Mouse (Mus musculus): ENCODE results near the gene Hectd1. TPM values are rescaled to one million over a fixed set of nuclear protein-coding genes. Genes with fewer than 3 reads are reported as not detected.

Hectd1 gene
- 41.6 TPM for polyA plus RNA-seq (2014; fragmentation: Illumina TruSeq; extraction: RNeasy Lipid Tissue Mini Kit (QIAGEN cat#74804); ENCODE audit: low read depth, low replicate concordance)

GRCm38 (mm10) chr12:51829290-51830076, at the start of gene Hectd1:
Gene Hectd1, minus strand, starts transcription at chr12:51829536.

Other genes with a start within 250 kb of the Hectd1 start
- gene Coch, start 236.2 kb downstream of the Hectd1 start, polyA plus RNA-seq (2014; fragmentation: Illumina TruSeq; extraction: RNeasy Lipid Tissue Mini Kit (QIAGEN cat#74804); ENCODE audit: low read depth, low replicate concordance), result 0.69 TPM
- gene Ap4s1, start 138.5 kb downstream of the Hectd1 start, polyA plus RNA-seq (2014; fragmentation: Illumina TruSeq; extraction: RNeasy Lipid Tissue Mini Kit (QIAGEN cat#74804); ENCODE audit: low read depth, low replicate concordance), result 35.8 TPM
- gene Strn3, start 137.6 kb downstream of the Hectd1 start, polyA plus RNA-seq (2014; fragmentation: Illumina TruSeq; extraction: RNeasy Lipid Tissue Mini Kit (QIAGEN cat#74804); ENCODE audit: low read depth, low replicate concordance), result 76.0 TPM
- gene Heatr5a, start 141.8 kb upstream of the Hectd1 start, polyA plus RNA-seq (2014; fragmentation: Illumina TruSeq; extraction: RNeasy Lipid Tissue Mini Kit (QIAGEN cat#74804); ENCODE audit: low read depth, low replicate concordance), result 7.2 TPM
- 8.8 TPM for gene Dtd2, start 177.0 kb upstream of the Hectd1 start, polyA plus RNA-seq (2014; fragmentation: Illumina TruSeq; extraction: RNeasy Lipid Tissue Mini Kit (QIAGEN cat#74804); ENCODE audit: low read depth, low replicate concordance)
- gene Gpr33, start 198.5 kb upstream of the Hectd1 start, polyA plus RNA-seq (2014; fragmentation: Illumina TruSeq; extraction: RNeasy Lipid Tissue Mini Kit (QIAGEN cat#74804); ENCODE audit: low read depth, low replicate concordance), result not detected